Mouse (Mus musculus) liver, adult 2 months (tissue): ENCODE data around the gene Plcb4. TPM values are rescaled to one million over a fixed set of nuclear protein-coding genes. Genes with fewer than 3 reads are reported as not detected.

Experiments
- DNase-seq: peaks from one replicate; pipeline ENCODE4 v3.0.0-alpha.2; 2011; ENCODE audit warnings: low read depth, low spot score; ENCODE audit errors: extremely low read depth
- H3K27ac ChIP-seq: fragments of 200-500 bp; replicated peaks from 2 replicates; pipeline ENCODE4 v1.5.1; 2012; ENCODE audit warnings: low read depth, mild to moderate bottlenecking, control low read depth, inconsistent platforms, low read length; ENCODE audit not compliant: insufficient read depth
- H3K27me3 ChIP-seq: fragments of 200-500 bp; 2 replicates; pipeline ENCODE4 v1.6.1; 2012; ENCODE audit warnings: mild to moderate bottlenecking, moderate library complexity, low read length, inconsistent platforms; ENCODE audit not compliant: control insufficient read depth, insufficient read depth
- H3K36me3 ChIP-seq: fragments of 200-500 bp; 2 replicates; pipeline ENCODE4 v1.6.1; 2012; ENCODE audit warnings: low read length, inconsistent platforms; ENCODE audit not compliant: control insufficient read depth, insufficient read depth
- H3K4me1 ChIP-seq: fragments of 200-500 bp; 2 replicates; pipeline ENCODE4 v1.6.1; 2011; ENCODE audit warnings: low read length; ENCODE audit not compliant: control insufficient read depth, insufficient read depth
- H3K4me3 ChIP-seq: fragments of 200-500 bp; 2 replicates; pipeline ENCODE4 v1.5.1; 2011; ENCODE audit warnings: low read depth, mild to moderate bottlenecking, control low read depth, low read length, moderate library complexity; ENCODE audit not compliant: insufficient read depth
- H3K79me2 ChIP-seq: fragments of 200-500 bp; 2 replicates; pipeline ENCODE4 v1.6.1; 2012; ENCODE audit warnings: inconsistent platforms, mild to moderate bottlenecking, low read length, moderate library complexity; ENCODE audit not compliant: control insufficient read depth, insufficient read depth
- H3K9ac ChIP-seq: fragments of 200-500 bp; 2 replicates; pipeline ENCODE4 v1.6.1; 2012; ENCODE audit warnings: low read depth, mild to moderate bottlenecking, control low read depth, inconsistent platforms, low read length
- CTCF ChIP-seq: fragments of 200-500 bp; IDR thresholded peaks from 2 replicates; pipeline ENCODE4 v1.5.1; 2011; ENCODE audit warnings: low read depth, low read length, control low read depth
- POLR2A ChIP-seq: fragments of 200-500 bp; IDR thresholded peaks from 2 replicates; pipeline ENCODE4 v1.6.1; 2011; ENCODE audit warnings: low read length, control low read depth; ENCODE audit not compliant: insufficient read depth; ENCODE audit errors: extremely low read depth
- WGBS: fragments of 180-500 bp; shearing (Covaris S2); methylation state at CpG from one replicate; pipeline ENCODE4 v1.1.7; 2018; 5-methylcytosine and 5-hydroxymethylcytosine counted together
- polyA plus RNA-seq: library from polyadenylated mRNA; depleted of rRNA; stranded (reverse); fragments of >200 nt; gene quantifications from 2 replicates; pipeline ENCODE4 v1.2.3, GENCODE M21; 2012
- total RNA-seq: library from RNA; depleted of rRNA; stranded (reverse); fragments of >200 nt; gene quantifications from 2 replicates; pipeline ENCODE4 v1.2.3, GENCODE M21; 2014

Plcb4 gene
- total and polyA plus RNA-seq, 2 experiments, result 0.88 to 4.3 TPM

DNA sequence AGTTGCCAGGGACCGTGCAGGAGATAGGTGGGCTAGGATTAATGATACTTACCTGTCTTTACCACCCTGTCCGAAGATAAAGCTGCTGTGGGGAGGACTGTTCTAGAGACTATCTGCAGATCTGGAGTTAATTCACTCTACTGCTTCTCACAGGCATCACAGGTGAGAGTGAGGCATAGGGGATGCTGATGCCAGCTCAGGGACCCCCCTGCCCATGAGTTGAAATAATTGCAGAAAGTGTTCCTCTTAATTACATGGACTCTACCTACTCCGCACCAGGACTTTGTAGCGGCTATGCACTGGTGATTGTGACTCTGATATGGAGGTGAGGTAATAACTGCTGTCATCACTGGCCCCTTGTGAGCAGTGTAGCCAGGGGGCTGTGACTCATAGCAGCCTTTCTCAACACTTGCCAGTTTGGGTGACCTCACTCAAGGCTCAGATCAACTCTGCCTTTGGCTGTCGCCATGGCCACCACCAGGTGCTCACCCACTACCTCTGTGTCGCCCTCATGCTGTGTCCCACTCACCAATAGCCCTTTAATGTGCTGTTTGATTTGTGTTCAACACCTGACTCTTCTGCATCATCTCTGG, 107.8 kb downstream of the Plcb4 start:
- Histone ChIP-seq H3K27me3 (no peaks in the 10 kb centered on the region), H3K79me2 (no peaks in the 10 kb centered on the region), H3K9ac (no peak overlapping the region), H3K36me3 (no peaks in the 10 kb centered on the region), H3K4me3 (no peak overlapping the region), H3K4me1 (no peaks in the 10 kb centered on the region), H3K27ac (no peak overlapping the region)
- no peak for TF ChIP-seq CTCF
- TF ChIP-seq POLR2A, result no peak
- no peak for DNase-seq
- 86% methylated on average over 6 of the region's 6 CpGs for WGBS

GRCm38 (mm10) chr2:135767535-135767934, 108.7 kb downstream of the Plcb4 start:
- no peak overlapping the region for H3K9ac ChIP-seq
- no peaks in the 10 kb centered on the region for H3K36me3 ChIP-seq
- DNase-seq, result no peak
- H3K27ac ChIP-seq, result no peak overlapping the region
- H3K79me2 ChIP-seq, result no peaks in the 10 kb centered on the region
- no peaks in the 10 kb centered on the region for H3K27me3 ChIP-seq
- TF ChIP-seq CTCF (no peak), POLR2A (no peak)
- no peaks in the 10 kb centered on the region for H3K4me1 ChIP-seq
- H3K4me3 ChIP-seq, result no peak overlapping the region
- WGBS, result 92% methylated on average over 5 of the region's 5 CpGs

- Histone ChIP-seq H3K27ac (no peak overlapping the region), H3K36me3 (no peaks in the 10 kb centered on the region), H3K79me2 (no peaks in the 10 kb centered on the region), H3K27me3 (no peaks in the 10 kb centered on the region), H3K9ac (no peak overlapping the region), H3K4me1 (no peaks in the 10 kb centered on the region), H3K4me3 (no peak overlapping the region)
- TF ChIP-seq POLR2A (no peak), CTCF (no peak)
- no peak for DNase-seq
- WGBS, result 96% methylated on average over 8 of the region's 8 CpGs
Measured at GRCm38 (mm10) chr2:135769701-135770100, 110.9 kb downstream of the Plcb4 start.

DNA sequence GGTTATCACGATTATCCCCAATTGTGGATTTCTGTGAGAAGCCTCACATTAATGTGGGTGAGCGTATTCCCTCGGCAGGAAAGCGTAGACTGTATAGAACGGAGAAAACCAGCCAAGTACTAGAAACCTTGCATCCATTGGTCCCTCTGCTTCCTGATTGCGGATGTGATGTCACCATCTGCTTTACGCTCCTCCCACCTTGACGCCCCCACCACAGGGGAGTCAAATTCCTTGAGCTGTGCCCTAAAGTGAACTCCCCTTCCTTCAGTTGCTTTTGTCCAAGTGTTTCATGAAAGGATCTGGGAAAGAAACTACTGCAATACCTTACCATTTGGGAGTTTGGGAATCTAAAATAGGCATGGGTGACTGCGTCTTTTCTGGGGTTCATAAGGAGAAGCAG, 111.4 kb downstream of the Plcb4 start:
- no peak for DNase-seq
- no peaks in the 10 kb centered on the region for H3K36me3 ChIP-seq
- no peaks in the 10 kb centered on the region for H3K4me1 ChIP-seq
- no peak for TF ChIP-seq POLR2A
- no peak for TF ChIP-seq CTCF
- WGBS, result 93% methylated on average over 9 of the region's 9 CpGs
- H3K27me3 ChIP-seq, result no peaks in the 10 kb centered on the region
- H3K79me2 ChIP-seq, result no peaks in the 10 kb centered on the region
- no peak overlapping the region for H3K9ac ChIP-seq
- no peak overlapping the region for H3K4me3 ChIP-seq
- H3K27ac ChIP-seq, result no peak overlapping the region

DNA sequence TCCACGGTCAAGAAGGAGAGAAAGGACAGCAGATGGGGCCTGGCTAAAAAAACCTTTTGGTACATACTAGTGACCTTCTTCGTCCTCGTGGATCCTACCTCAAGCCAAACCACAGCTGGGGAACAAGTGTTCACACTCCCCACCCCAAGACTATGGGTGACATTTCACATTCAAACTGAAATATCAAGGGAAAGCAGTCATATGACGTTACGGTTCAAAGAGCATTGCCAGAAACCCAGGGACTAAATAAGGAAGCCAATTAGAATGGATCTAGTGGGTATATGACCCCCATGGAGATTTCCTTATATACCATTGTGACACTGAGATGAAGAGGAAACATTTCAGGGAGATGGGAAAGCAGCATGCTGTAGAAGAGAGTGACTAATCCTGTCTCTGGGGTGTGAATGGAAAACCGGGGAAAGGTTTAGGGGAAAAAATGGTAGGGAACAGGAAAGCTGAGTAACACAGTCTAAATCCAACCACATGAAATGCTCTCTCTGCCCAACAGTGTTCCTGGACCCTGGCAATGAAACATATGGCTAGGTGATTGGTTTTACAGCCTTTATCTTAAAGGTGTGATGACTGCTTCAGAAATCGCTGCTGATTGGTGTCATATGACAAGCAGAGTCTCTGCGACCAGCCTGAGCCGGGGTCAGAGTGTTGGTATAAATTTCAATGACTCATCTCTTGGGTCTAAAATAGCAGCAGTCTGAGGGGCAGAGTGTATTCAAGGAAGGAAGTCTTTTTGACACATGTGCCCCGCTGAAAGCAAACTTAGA, 114.6 kb downstream of the Plcb4 start:
- WGBS, result 72% methylated on average over 10 of the region's 10 CpGs
- H3K9ac ChIP-seq, result no peak overlapping the region
- H3K36me3 ChIP-seq, result no peaks in the 10 kb centered on the region
- H3K27me3 ChIP-seq, result no peaks in the 10 kb centered on the region
- H3K79me2 ChIP-seq, result no peaks in the 10 kb centered on the region
- TF ChIP-seq POLR2A, result no peak
- TF ChIP-seq CTCF, result no peak
- no peaks in the 10 kb centered on the region for H3K4me1 ChIP-seq
- no peak for DNase-seq
- no peak overlapping the region for H3K4me3 ChIP-seq
- H3K27ac ChIP-seq, result no peak overlapping the region

DNA sequence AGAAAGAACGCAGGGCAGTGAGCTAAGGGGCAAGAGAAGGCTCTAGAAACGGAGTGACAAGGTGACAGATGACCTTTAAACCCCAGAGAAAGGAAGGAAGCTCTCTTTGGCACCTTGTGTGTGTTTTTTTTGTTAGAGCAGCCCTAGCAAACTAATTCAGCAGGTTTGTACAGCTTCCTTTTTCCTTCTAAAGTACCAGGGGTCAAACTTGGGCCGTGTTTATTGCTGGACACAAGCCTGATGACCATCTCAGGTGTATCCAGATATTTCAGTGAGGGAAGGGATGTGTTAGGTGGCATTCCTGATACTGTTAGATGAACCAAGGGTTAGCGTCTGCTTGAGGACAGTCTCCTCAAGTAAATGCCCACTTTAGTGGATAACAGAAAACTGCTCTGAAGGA, 116.2 kb downstream of the Plcb4 start:
- TF ChIP-seq POLR2A, result no peak
- TF ChIP-seq CTCF, result no peak
- Histone ChIP-seq H3K27ac (no peak overlapping the region), H3K4me1 (no peaks in the 10 kb centered on the region), H3K9ac (no peak overlapping the region), H3K27me3 (no peaks in the 10 kb centered on the region), H3K79me2 (no peaks in the 10 kb centered on the region), H3K4me3 (no peak overlapping the region), H3K36me3 (no peaks in the 10 kb centered on the region)
- 67% methylated on average over 4 of the region's 4 CpGs for WGBS
- no peak for DNase-seq
